Mouse (Mus musculus): ENCODE results near the gene Slf2. TPM values are rescaled to one million over a fixed set of nuclear protein-coding genes. Genes with fewer than 3 reads are reported as not detected.

Gene Slf2
- polyA plus RNA-seq, 1 experiment = 98.6 TPM

DNA sequence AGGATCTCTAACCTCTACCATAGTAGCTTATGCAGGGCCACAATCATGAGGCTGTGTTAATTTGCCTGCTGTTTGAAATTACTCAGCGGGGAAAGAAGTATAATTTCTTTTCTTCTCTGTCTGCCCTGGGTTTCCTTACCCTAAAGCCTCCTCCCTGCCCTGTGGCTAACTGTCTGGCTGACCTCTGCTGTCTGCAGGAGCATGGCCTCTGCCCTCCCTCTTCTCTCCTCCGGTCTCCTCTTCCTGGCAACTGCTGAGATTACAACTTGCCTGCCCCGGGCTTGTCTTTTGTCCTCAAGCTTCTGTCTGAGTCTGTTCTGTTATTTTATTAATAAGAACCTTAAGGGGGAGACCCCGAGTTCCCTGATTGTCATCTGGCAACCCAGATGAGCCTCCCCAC, 25.6 kb upstream of the Slf2 start:
- DNase-seq = no peak
- 66% methylated on average over 4 of the region's 4 CpGs for WGBS

DNA sequence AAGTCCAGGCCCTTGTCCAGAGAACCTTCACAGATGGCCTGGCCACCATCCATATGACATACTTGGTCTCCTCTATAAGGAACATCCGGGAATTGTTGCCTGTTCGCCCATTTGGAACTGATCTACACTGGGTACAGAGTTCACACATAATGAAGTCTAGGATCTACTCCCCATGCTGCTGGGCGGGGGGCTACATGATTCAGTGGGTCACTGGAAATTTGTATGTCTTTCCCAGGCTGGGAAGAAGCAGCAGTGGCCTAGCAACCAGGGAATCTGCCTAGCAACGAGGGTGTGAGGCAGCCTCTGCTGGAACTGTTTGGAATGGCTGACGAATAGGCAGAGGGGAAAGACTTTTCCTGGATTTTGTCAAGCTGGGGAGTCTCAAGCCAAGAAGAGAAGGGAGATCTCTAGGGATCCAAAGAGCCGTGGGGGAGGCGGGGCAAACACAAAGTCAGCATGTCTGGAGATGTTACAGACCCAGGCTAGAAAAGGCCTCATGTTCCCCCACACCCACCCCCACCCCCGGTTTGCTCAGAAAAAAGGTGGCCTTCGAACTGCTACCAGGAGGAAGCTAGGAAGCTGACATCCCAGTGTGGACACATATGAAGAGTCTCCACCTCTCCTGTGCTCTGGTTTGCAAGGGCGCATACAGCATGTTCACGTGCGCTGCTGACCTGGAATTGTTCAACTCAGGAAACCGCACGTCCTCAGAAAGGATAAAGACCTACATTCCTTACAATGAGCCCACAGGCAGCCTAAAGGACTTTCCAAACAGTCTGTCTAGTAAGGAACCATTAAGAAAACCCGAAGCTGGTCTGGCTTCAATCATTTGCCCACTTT, 22.9 kb upstream of the Slf2 start:
- 78% methylated on average over 15 of the region's 15 CpGs for WGBS
- Histone ChIP-seq H3K27me3 (ENCODE audit: control insufficient read depth, insufficient read depth, low read length) (no peaks in the 10 kb centered on the region), H3K4me3 (ENCODE audit: control insufficient read depth, insufficient read depth, low read length) (no peak overlapping the region), H3K4me1 (replicated peaks; ENCODE audit: control insufficient read depth, insufficient read depth, low read length) (no peaks in the 10 kb centered on the region), H3K27ac (ENCODE audit: control insufficient read depth, insufficient read depth, low read length) (no peak overlapping the region), H3K36me3 (ENCODE audit: control insufficient read depth, insufficient read depth, low read length) (no peaks in the 10 kb centered on the region)
- TF ChIP-seq CTCF (IDR thresholded peaks at IDR 0.05; ENCODE audit: borderline replicate concordance, control insufficient read depth, extremely low read depth, insufficient read depth, low read length, poor library complexity) = no peak
- no peak for TF ChIP-seq POLR2A (IDR thresholded peaks at IDR 0.05; ENCODE audit: control insufficient read depth, extremely low read depth, insufficient read depth, low read length, poor library complexity)
- no peak for DNase-seq

More for the DNA sequence above, 25.6 kb upstream of the Slf2 start:
- no peak overlapping the region for H3K27ac ChIP-seq (ENCODE audit: control insufficient read depth, insufficient read depth, low read length)
- H3K4me3 ChIP-seq (ENCODE audit: control insufficient read depth, insufficient read depth, low read length) = no peak overlapping the region
- no peaks in the 10 kb centered on the region for H3K4me1 ChIP-seq (replicated peaks; ENCODE audit: control insufficient read depth, insufficient read depth, low read length)
- H3K36me3 ChIP-seq (ENCODE audit: control insufficient read depth, insufficient read depth, low read length) = no peaks in the 10 kb centered on the region
- TF ChIP-seq CTCF (IDR thresholded peaks at IDR 0.05; ENCODE audit: borderline replicate concordance, control insufficient read depth, extremely low read depth, insufficient read depth, low read length, poor library complexity) (no peak), POLR2A (IDR thresholded peaks at IDR 0.05; ENCODE audit: control insufficient read depth, extremely low read depth, insufficient read depth, low read length, poor library complexity) (no peak)
- H3K27me3 ChIP-seq (ENCODE audit: control insufficient read depth, insufficient read depth, low read length) = no peaks in the 10 kb centered on the region

DNA sequence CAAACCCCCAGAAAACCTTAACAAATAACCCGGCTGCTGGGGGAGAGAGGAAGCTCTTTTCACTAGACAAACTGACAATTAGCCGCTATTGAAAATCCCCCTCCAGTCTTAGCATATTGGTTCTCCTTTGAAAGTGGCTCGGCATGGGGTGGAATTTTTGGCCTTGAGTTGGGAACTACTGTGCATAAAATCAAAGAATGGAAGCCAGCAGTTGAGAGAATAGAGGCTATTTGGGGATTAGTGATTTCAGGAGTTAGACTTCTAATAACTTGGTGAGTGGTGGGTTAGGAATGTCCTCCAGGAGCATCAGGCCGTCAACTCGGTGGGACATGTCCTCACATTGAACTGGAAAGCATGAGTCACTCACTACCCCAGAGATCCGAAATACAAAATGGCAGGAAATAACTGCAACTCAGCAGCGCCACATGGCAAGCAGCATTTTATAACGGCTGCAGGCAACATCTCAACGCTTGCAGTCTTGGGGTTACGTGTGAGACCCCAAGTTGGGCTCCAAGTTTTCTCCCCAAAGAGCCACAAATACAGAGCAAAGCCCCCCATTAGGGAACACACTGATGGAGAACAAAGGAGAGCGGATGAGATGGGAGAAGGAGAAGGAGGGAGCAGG, 22.0 kb upstream of the Slf2 start:
- TF ChIP-seq POLR2A (IDR thresholded peaks at IDR 0.05; ENCODE audit: control insufficient read depth, extremely low read depth, insufficient read depth, low read length, poor library complexity) = no peak
- TF ChIP-seq CTCF (IDR thresholded peaks at IDR 0.05; ENCODE audit: borderline replicate concordance, control insufficient read depth, extremely low read depth, insufficient read depth, low read length, poor library complexity) = no peak
- Histone ChIP-seq H3K36me3 (ENCODE audit: control insufficient read depth, insufficient read depth, low read length) (no peaks in the 10 kb centered on the region), H3K27ac (ENCODE audit: control insufficient read depth, insufficient read depth, low read length) (no peak overlapping the region), H3K27me3 (ENCODE audit: control insufficient read depth, insufficient read depth, low read length) (no peaks in the 10 kb centered on the region), H3K4me3 (ENCODE audit: control insufficient read depth, insufficient read depth, low read length) (no peak overlapping the region), H3K4me1 (replicated peaks; ENCODE audit: control insufficient read depth, insufficient read depth, low read length) (no peaks in the 10 kb centered on the region)
- 85% methylated on average over 11 of the region's 11 CpGs for WGBS
- no peak for DNase-seq

DNA sequence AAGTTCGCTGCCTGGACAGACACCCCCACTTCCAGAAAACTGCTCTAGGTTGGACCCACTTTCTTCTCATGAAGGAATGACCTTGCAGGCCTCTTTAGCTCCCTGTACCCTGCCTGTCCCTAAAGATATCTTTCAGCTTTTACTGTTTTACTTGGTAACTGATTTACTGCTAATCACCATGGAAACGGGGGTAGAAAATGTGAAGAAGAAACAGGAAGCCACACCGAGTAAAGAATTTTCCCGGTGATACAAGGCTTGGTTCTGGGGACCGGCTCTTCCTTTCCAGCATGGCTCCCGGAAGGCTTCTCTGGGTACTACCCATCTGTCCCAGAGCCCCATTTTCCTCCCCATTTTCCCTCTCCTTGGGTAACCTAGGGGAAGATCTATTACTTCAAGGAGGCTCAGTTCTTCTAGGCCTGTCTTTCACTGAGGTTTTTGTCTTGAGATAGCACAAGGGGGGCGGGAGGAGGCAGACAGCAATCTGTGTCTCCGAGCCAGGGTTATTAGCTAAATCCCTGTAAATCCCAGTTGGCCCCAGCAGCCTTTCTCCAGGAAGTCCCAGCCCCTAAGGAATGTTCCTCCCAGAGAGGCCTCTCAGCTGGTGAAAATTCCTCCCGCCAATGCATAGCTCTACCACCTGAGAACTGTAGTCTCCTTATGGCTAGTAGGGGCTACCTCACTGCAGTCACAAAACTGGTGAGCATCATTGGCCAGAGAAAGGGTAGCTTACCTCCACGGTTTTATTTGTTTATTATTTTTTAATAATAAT, 16.3 kb upstream of the Slf2 start:
- TF ChIP-seq POLR2A (IDR thresholded peaks at IDR 0.05; ENCODE audit: control insufficient read depth, extremely low read depth, insufficient read depth, low read length, poor library complexity) = no peak
- TF ChIP-seq CTCF (IDR thresholded peaks at IDR 0.05; ENCODE audit: borderline replicate concordance, control insufficient read depth, extremely low read depth, insufficient read depth, low read length, poor library complexity) = no peak
- no peak for DNase-seq
- no peaks in the 10 kb centered on the region for H3K27me3 ChIP-seq (ENCODE audit: control insufficient read depth, insufficient read depth, low read length)
- no peak overlapping the region for H3K27ac ChIP-seq (ENCODE audit: control insufficient read depth, insufficient read depth, low read length)
- WGBS = 52% methylated on average over 10 of the region's 10 CpGs
- no peaks in the 10 kb centered on the region for H3K36me3 ChIP-seq (ENCODE audit: control insufficient read depth, insufficient read depth, low read length)
- H3K4me1 ChIP-seq (replicated peaks; ENCODE audit: control insufficient read depth, insufficient read depth, low read length) = no peaks in the 10 kb centered on the region
- H3K4me3 ChIP-seq (ENCODE audit: control insufficient read depth, insufficient read depth, low read length) = no peak overlapping the region

DNA sequence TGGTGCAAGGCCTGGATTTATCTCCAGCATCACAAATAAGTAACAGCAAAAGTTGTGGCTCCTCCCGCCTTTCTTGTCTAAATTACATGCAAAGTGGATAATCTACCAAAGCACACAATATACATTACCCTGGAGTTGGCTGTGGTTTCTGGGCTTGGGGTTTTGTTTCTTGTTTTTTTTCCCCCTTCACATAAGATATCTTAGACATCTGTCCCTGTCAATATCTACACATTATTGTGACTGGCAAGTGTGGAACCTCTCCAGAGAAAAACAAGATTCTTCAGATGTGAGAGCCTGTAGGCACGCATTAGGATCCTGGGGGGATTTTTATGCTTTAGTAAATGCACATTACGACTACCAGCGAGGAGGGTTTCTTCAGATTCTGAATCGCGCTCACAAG, 12.8 kb upstream of the Slf2 start:
- no peak for DNase-seq
- H3K36me3 ChIP-seq (ENCODE audit: control insufficient read depth, insufficient read depth, low read length) = no peaks in the 10 kb centered on the region
- H3K27me3 ChIP-seq (ENCODE audit: control insufficient read depth, insufficient read depth, low read length) = no peaks in the 10 kb centered on the region
- WGBS = 92% methylated on average over 6 of the region's 6 CpGs
- TF ChIP-seq POLR2A (IDR thresholded peaks at IDR 0.05; ENCODE audit: control insufficient read depth, extremely low read depth, insufficient read depth, low read length, poor library complexity) = no peak
- no peak for TF ChIP-seq CTCF (IDR thresholded peaks at IDR 0.05; ENCODE audit: borderline replicate concordance, control insufficient read depth, extremely low read depth, insufficient read depth, low read length, poor library complexity)
- H3K4me3 ChIP-seq (ENCODE audit: control insufficient read depth, insufficient read depth, low read length) = no peak overlapping the region
- no peak overlapping the region for H3K27ac ChIP-seq (ENCODE audit: control insufficient read depth, insufficient read depth, low read length)
- H3K4me1 ChIP-seq (replicated peaks; ENCODE audit: control insufficient read depth, insufficient read depth, low read length) = no peaks in the 10 kb centered on the region

DNA sequence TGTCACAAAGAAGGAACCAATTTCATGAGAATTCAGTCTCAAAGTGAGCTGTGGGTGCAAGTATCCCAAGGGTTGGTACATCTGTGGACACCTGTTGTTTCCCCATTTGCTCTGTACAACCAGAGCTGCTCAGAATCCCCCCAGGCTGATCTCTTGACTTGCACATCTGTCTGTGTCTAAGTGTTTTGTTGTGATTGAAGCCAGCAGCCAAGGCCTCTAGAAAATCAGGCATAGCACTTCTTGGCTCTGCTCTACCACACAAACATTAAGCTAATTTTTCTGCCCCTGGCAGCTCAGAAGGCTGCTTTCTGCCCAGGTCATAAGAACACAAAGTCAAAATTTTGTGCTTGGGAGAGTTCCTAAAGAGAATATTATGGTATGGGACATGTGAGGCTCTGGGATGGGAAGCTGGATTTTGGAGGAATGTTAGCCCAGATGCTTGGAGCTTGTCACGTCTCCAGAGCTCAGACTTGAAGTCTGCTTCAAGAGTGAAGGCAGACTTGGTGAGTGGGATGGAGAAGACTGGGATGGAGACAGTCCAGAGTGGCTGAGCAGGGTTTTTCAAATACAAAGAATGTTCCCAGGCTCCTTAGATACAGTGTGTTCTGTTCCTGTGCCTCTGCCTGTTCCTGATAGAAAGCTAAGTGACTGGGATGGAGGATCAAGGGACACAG, 9.3 kb upstream of the Slf2 start:
- no peaks in the 10 kb centered on the region for H3K36me3 ChIP-seq (ENCODE audit: control insufficient read depth, insufficient read depth, low read length)
- no peak for DNase-seq
- no peak for TF ChIP-seq POLR2A (IDR thresholded peaks at IDR 0.05; ENCODE audit: control insufficient read depth, extremely low read depth, insufficient read depth, low read length, poor library complexity)
- TF ChIP-seq CTCF (IDR thresholded peaks at IDR 0.05; ENCODE audit: borderline replicate concordance, control insufficient read depth, extremely low read depth, insufficient read depth, low read length, poor library complexity) = no peak
- H3K27me3 ChIP-seq (ENCODE audit: control insufficient read depth, insufficient read depth, low read length) = no peaks in the 10 kb centered on the region
- H3K27ac ChIP-seq (ENCODE audit: control insufficient read depth, insufficient read depth, low read length) = no peak overlapping the region
- no peaks in the 10 kb centered on the region for H3K4me1 ChIP-seq (replicated peaks; ENCODE audit: control insufficient read depth, insufficient read depth, low read length)
- WGBS = 90% methylated on average over 1 of the region's 1 CpGs
- H3K4me3 ChIP-seq (ENCODE audit: control insufficient read depth, insufficient read depth, low read length) = no peak overlapping the region

Data from thymus, adult 2 months (tissue).